Mouse (Mus musculus): Measurements from ENCODE around the gene Lrrc49.

DNA sequence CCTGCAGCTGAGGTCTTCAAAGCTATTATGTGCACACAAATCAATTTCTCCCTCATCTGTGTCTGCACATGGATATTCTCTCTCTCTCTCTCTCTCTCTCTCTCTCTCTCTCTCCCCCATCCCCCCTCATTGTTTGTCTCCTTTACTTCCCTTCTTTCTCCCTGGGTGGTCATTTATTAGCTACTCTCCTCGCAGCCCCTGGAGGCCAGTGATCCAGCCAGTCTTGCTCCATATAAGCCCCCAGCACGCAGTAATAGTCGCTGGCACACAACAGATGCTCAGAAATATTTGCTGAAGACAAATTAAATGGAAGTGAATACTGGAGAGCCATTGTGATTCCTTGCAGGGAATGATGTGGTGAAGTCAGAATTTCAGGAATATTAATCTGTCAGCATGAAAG is 168.4 kb downstream of the Lrrc49 start:
- TF ChIP-seq CTCF (IDR thresholded peaks at IDR 0.05) (no peak), EP300 (IDR thresholded peaks at IDR 0.05) (no peak)

Measured in lung, postnatal 0 days (tissue).